Mouse (Mus musculus) cerebellum, postnatal 14 days (tissue): ENCODE measurements around the gene Btbd35f7.
"Not testable (repeated sequence)": the region's sequence is repeated elsewhere in the genome, so short reads cannot be mapped to it uniquely, and the experiment has no call there.

ENCODE experiments used
- DNase-seq, 2 experiments: peaks; one replicate each; pipeline ENCODE4 v3.0.0; 2021; ENCODE audit warnings: mixed read lengths in 2 of 2

The Btbd35f7 gene

GRCm38 (mm10) chrX:5668767-5669166 is at the start of gene Btbd35f7:
Gene Btbd35f7 (plus strand): TSS chrX:5669067.
- not testable (repeated sequence) for DNase-seq
